Mouse (Mus musculus) heart, postnatal 0 days (tissue): ENCODE results near the gene Msl1.

Source experiments
- CTCF ChIP-seq: IDR thresholded peaks from 2 replicates; pipeline ENCODE4 v1.5.1; 2016; ENCODE audit warnings: antibody characterized with exemption, control low read depth, low read depth
- EP300 ChIP-seq: IDR thresholded peaks from 2 replicates; pipeline ENCODE4 v1.6.1; 2016; ENCODE audit warnings: antibody characterized with exemption, low read depth

DNA sequence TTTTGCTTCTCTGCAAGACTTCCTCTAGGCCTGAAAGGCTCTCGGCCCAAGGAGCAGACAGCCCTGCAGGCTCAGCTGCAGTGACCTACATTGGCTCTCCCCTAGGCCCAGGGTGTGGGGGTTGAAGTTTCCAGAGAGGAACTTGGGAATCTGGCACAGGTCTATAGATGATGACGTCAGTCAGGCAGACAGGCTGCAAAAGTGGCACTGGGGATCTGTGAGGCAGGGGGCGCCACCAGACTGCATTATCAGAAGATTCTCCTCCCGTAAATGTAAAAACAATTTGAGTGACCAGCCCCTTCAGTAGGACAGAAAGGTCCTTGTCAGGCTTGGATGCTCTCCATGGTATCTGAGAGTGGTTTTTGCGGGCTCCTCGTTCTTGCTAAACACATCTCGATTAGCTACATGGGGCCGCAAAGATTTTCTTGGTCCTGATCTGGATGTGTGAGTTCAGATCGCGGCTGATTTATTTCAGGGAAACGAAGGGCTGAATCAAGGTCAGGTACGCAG, 9.5 kb upstream of the Msl1 start:
- TF ChIP-seq EP300 (peak; percentile 57; the same call in 1 of the 2 replicates), CTCF (peak; percentile 56)
